Mouse (Mus musculus) gonadal fat pad, adult 2 months (tissue): ENCODE data around the gene Arl14. TPM values are rescaled to one million over a fixed set of nuclear protein-coding genes. Genes with fewer than 3 reads are reported as not detected.
"Not testable (repeated sequence)": the region's sequence is repeated elsewhere in the genome, so short reads cannot be mapped to it uniquely, and the experiment has no call there.

Source experiments
- DNase-seq: peaks from one replicate; pipeline ENCODE4 v3.0.0-alpha.2; 2012; ENCODE audit warnings: low read depth
- polyA plus RNA-seq: library from polyadenylated mRNA; depleted of rRNA; stranded (reverse); fragments of >200 nt; gene quantifications from 2 replicates; pipeline ENCODE4 v1.2.3, GENCODE M21; 2012

Gene Arl14
- polyA plus RNA-seq, 1 experiment = not detected

DNA sequence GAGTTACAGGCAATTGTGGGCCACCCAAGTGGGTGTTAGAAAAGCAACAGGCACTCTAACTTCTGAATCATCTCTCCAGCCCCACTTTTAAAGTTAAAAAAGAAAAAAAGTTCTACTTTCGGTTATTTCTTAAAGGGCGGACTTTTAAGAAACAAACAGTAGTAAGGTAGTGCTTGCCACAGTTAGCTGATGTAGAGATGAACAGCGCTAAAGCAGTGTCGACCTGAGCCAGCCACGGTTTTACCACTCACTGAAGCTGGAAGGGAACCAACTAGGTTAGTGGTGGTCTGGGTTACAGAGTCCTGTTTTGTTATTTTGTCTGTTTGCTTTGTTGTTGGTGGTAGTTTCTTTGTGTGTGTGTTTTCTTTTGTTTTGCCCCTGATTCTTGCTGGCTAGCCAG is 8.8 kb upstream of the Arl14 start:
- no peak for DNase-seq

- DNase-seq = no peak
These were observed 7.7 kb upstream of the Arl14 start for GRCm38 (mm10) chr3:69214566-69214965.

DNA sequence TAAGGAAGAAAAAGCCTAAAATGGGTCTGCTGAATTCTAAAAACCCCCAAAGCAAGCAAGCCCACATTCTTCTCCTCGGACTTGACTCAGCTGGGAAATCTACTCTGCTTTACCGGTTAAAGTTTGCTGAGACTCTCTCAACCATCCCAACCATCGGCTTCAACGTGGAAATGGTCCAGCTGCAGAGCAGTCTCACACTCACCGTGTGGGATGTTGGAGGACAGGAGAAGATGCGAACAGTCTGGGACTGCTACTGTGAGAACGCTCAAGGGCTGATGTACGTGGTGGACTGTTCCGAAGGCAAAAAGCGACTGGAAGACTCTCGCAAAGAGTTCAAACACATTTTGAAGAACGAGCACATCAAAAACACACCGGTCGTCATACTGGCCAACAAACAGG is 282 bp downstream of the Arl14 start:
- no peak for DNase-seq

DNA sequence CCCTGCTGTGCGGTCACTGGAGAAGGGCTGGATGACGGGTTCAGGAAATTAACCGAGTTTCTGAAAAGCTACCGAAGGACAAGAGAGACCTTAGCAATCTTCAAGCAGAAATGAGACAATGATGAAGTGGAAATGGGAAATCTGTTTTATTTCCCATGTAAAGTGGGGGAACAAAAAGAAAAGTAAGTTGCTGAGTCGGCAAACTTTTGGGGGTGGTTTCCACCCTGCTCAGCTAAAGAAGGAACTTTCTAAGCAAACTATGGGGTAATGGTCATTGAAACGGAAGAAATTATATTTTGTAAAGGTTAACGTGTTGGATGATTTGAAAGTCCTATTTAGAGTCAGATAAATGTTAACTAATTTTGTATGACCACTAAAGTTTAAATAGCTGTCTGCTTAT is 768 bp downstream of the Arl14 start:
- no peak for DNase-seq

DNA sequence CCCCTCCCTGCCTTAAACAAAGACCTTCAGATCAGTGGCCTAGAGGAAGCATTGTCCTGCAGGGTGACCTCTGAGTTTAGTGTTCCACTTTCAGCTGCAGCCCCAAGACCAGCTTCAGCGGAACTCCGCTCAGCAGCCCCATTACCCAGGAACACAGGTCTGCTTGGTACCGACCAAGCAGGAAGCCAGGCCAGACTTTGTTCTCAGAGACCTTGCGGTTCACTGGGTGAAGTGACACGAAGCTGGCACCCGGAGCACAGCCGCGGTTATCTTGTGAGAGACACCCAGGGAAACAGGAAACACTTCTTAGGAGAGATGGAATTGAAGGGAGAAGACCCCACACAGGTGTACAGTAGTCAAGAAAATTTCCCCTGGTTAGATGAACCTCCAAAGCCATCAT is 1.4 kb downstream of the Arl14 start:
- no peak for DNase-seq

- no peak for DNase-seq
These were observed 2.8 kb downstream of the Arl14 start for GRCm38 (mm10) chr3:69225019-69225418.

GRCm38 (mm10) chr3:69226496-69226895 is 4.3 kb downstream of the Arl14 start:
- no peak for DNase-seq

DNA sequence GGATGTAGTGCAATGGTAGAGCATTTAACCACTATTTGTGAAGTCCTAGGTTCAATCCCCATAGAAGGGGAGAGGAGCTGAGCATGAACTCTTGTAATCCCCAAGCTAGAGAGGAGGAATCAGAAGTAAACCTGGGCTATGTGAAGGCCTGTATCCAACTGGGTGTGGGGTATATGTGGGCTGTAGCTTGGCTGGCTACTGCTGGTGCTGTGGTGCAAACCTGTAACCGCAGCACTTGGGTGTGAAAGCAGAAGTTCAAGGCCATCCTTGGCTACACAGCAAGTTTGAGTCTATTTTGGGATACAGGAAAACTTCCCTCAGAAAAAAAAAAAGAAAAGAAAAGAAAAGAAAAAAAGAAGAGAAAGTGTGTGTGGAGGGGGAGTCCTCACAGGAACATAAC is 5.8 kb downstream of the Arl14 start:
- no peak for DNase-seq

GRCm38 (mm10) chr3:69231522-69232138 is 9.4 kb downstream of the Arl14 start:
- DNase-seq = no peak

DNA sequence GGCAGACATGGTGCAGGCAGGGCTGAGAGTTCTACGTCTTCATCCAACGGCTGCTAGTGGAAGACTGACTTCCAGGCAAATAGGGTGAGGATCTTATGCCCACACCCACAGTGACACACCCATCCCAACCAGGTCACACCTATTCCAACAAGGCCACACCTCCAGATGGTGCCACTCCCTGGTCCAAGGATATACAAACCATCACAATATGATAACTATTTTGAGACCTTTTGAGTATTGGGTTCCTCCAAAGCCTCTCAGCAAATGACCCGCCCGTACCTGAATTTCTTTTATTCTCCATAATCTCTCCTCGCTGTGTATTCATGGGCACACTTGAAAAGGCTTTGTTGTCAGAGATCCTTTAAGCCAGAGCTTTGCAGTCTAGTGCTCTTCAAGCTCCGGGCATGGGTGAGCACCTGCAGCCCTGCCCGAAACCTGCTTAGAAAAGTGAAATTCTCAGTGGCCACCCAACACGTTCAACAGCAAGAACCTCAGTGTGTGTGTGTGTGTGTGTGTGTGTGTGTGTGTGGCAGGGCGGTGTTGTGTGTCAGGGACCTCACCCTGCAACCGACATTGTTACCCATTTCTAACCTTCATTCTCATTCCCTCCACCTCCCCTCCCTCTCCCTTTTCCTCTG is 11.5 kb downstream of the Arl14 start:
- DNase-seq = not testable (repeated sequence)

GRCm38 (mm10) chr3:69234525-69234924 is 12.3 kb downstream of the Arl14 start:
- DNase-seq = no peak

DNA sequence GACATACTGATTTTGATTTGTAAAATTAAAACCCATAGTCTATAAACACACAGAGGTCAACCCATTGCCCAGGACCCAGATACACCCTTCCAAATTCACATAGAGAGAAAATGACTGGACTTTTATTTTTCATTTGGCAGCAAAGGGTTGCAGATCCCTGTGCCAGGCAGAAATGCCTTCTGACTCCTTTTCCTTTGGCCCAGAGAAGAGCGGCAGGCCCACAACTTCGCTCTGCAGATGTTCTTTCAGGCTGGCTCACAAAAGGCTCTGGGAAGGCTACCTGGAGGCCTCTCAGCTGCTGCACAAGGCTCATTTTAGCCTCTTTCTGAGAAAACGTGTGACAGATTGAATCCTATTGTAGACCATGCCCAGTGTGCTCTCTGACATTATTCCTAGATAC is 13.6 kb downstream of the Arl14 start:
- no peak for DNase-seq

DNA sequence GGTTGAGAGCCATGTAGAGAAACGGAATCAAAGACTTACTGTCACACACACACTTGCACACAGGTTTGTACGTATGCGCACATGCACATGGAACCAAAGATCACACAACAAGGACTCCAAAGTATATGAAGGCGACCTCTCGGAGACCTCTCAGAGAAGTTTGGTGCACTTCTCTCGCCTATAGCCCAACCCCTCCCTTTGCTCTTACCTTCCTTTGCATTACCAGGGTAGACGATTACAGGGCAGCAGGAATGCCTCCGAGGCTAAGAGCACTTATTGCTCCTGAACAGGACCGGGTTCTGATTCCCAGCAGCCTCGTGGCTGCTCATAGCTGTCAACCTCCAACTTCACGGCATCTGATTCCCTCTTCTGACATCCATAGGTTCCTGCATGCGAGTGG is 14.3 kb downstream of the Arl14 start:
- DNase-seq = no peak

GRCm38 (mm10) chr3:69238141-69238851 is 16.1 kb downstream of the Arl14 start:
- DNase-seq = no peak

- DNase-seq = no peak
These were observed 17.0 kb downstream of the Arl14 start for GRCm38 (mm10) chr3:69239246-69239645.

GRCm38 (mm10) chr3:69241020-69241419 is 18.8 kb downstream of the Arl14 start:
- DNase-seq = no peak

- DNase-seq = no peak
These were observed 31.1 kb downstream of the Arl14 start for GRCm38 (mm10) chr3:69253096-69253866.

DNA sequence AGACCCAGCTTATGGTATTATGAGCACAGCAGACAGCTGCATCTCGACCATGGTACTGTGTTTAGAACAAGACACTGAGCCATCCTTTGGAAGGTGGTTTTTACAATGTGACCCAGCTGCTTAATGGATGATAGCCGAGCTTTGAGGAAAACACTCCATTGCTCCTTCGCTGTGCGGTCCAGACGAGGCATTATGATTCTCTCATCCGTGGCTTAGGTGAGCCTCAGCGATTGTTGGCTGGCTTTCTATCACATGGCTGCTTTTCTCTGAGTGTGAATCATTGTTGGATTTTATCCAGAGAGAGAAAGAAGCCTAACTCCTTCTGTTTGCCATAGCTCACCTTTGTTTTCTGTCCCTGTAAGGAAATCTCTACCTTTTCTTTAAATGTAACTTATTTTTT is 32.5 kb downstream of the Arl14 start:
- DNase-seq = no peak

- no peak for DNase-seq
These were observed 35.0 kb downstream of the Arl14 start for GRCm38 (mm10) chr3:69257049-69257699.

DNA sequence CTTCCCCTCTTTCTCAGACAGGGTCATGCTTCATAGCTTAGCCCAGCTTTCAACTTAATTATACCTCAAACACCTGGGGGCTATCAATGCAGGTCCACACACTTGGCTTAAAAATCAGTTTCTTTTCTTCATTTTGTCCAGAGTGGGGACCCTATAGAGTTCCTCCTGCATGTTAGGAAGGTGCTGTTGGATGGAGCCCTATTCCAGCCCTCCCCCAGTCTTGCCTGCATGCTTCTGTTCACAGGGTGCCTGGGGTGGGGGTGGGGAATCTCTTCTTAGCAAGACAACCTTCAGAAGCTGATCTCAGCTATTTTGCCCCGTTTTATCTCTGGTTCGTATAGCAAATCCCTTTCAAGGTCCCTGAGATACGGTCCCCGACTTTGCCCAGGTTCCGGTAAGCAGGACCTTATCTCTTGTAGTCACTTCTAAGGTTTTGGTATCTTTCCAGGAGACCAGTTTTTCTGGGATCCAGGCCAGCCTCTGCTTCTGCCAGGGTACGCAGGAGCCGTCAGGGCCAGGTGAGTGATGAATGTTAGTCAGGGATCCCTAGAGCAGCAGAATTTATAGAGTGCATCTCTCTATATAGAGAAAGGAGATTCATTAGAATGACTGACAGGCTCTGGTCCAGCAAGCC is 40.9 kb downstream of the Arl14 start:
- no peak for DNase-seq

GRCm38 (mm10) chr3:69264299-69264698 is 42.1 kb downstream of the Arl14 start:
- not testable (repeated sequence) for DNase-seq
